Mouse (Mus musculus): Measurements from ENCODE around the gene Tmem203. TPM values are rescaled to one million over a fixed set of nuclear protein-coding genes. Genes with fewer than 3 reads are reported as not detected.

Gene Tmem203
- polyA plus RNA-seq (2015; fragmentation: Nextera tagmentation; extraction: Ambion mirVana): 61.5 and 81.2 TPM in 2 replicates

GRCm38 (mm10) chr2:25255284-25255779 is at the start of gene Tmem203:
TSS of gene Tmem203 (plus strand) at chr2:25255439.

GRCm38 (mm10) chr2:25211121-25211670 is 44.0 kb upstream of the Tmem203 start, which contains the start of gene Nelfb:
TSS of gene Nelfb (minus strand) at chr2:25211489.

GRCm38 (mm10) chr2:25214444-25214843 is 40.8 kb upstream of the Tmem203 start, which contains the start of gene Stpg3:
TSS of gene Stpg3 (minus strand) at chr2:25214637.

GRCm38 (mm10) chr2:25218445-25218844 is 36.8 kb upstream of the Tmem203 start, which contains the start of gene Fam166a:
TSS of gene Fam166a (plus strand) at chr2:25218745.

GRCm38 (mm10) chr2:25224492-25224765 is 30.8 kb upstream of the Tmem203 start, which contains the start of gene Tubb4b:
TSS of gene Tubb4b (minus strand) at chr2:25224702.

GRCm38 (mm10) chr2:25234050-25234449 is 21.2 kb upstream of the Tmem203 start, which contains the start of gene Slc34a3:
TSS of gene Slc34a3 (minus strand) at chr2:25234364.

GRCm38 (mm10) chr2:25236614-25237013 is 18.6 kb upstream of the Tmem203 start, which contains the start of gene Rnf224:
TSS of gene Rnf224 (minus strand) at chr2:25236787.

GRCm38 (mm10) chr2:25242101-25242506 is 13.1 kb upstream of the Tmem203 start, which contains the start of the genes Rnf208 and Cysrt1:
TSS of gene Rnf208 (plus strand) at chr2:25242255.
TSS of gene Cysrt1 (minus strand) at chr2:25242452.

GRCm38 (mm10) chr2:25246183-25247072 is 8.8 kb upstream of the Tmem203 start, which contains the start of gene AL732309.1:
TSS of gene AL732309.1 (minus strand) at chr2:25246863.

GRCm38 (mm10) chr2:25262291-25262767 is 7.1 kb downstream of the Tmem203 start, which contains the start of gene Tprn:
TSS of gene Tprn (plus strand) at chr2:25262618.

GRCm38 (mm10) chr2:25271827-25272511 is 16.7 kb downstream of the Tmem203 start, which contains the start of the genes Ssna1 and Anapc2:
TSS of gene Ssna1 (minus strand) at chr2:25272438.
TSS of gene Anapc2 (plus strand) at chr2:25272478.

GRCm38 (mm10) chr2:25287927-25288649 is 32.8 kb downstream of the Tmem203 start, which contains the start of gene Tmem210:
TSS of gene Tmem210 (plus strand) at chr2:25288145.

GRCm38 (mm10) chr2:25289651-25290050 is 34.4 kb downstream of the Tmem203 start, which contains the start of gene Lrrc26:
TSS of gene Lrrc26 (plus strand) at chr2:25289915.

Other genes starting within 250 kb of the Tmem203 start
- 54.6 and 57.0 TPM in 2 replicates for gene Nsmf, start 201.1 kb upstream of the Tmem203 start, polyA plus RNA-seq (2015; fragmentation: Nextera tagmentation; extraction: Ambion mirVana)
- 0.36 and 0.76 TPM in 2 replicates for gene Entpd8, start 175.1 kb upstream of the Tmem203 start, polyA plus RNA-seq (2015; fragmentation: Nextera tagmentation; extraction: Ambion mirVana)
- gene Noxa1, start 160.3 kb upstream of the Tmem203 start, polyA plus RNA-seq (2015; fragmentation: Nextera tagmentation; extraction: Ambion mirVana): 0.17 TPM in 2 replicates
- 5.6 and 6.7 TPM in 2 replicates for gene Nrarp, start 74.7 kb upstream of the Tmem203 start, polyA plus RNA-seq (2015; fragmentation: Nextera tagmentation; extraction: Ambion mirVana)
- 14.6 and 20.3 TPM in 2 replicates for gene Tor4a, start 58.6 kb upstream of the Tmem203 start, polyA plus RNA-seq (2015; fragmentation: Nextera tagmentation; extraction: Ambion mirVana)
- gene Nelfb, start 44.0 kb upstream of the Tmem203 start, polyA plus RNA-seq (2015; fragmentation: Nextera tagmentation; extraction: Ambion mirVana): 47.4 and 61.9 TPM in 2 replicates
- not detected in 2 replicates for gene Stpg3, start 40.8 kb upstream of the Tmem203 start, polyA plus RNA-seq (2015; fragmentation: Nextera tagmentation; extraction: Ambion mirVana)
- 0.12 and 0.58 TPM in 2 replicates for gene Fam166a, start 36.7 kb upstream of the Tmem203 start, polyA plus RNA-seq (2015; fragmentation: Nextera tagmentation; extraction: Ambion mirVana)
- 217 and 219 TPM in 2 replicates for gene Tubb4b, start 30.7 kb upstream of the Tmem203 start, polyA plus RNA-seq (2015; fragmentation: Nextera tagmentation; extraction: Ambion mirVana)
- 0.47 TPM in 1 of 2 replicates, not detected in the other for gene Slc34a3, start 21.1 kb upstream of the Tmem203 start, polyA plus RNA-seq (2015; fragmentation: Nextera tagmentation; extraction: Ambion mirVana)
- not detected in 2 replicates for gene Rnf224, start 18.7 kb upstream of the Tmem203 start, polyA plus RNA-seq (2015; fragmentation: Nextera tagmentation; extraction: Ambion mirVana)
- gene Rnf208, start 13.2 kb upstream of the Tmem203 start, polyA plus RNA-seq (2015; fragmentation: Nextera tagmentation; extraction: Ambion mirVana): 12.9 and 25.4 TPM in 2 replicates
- 1.8 TPM in 1 of 2 replicates, not detected in the other for gene Cysrt1, start 13.0 kb upstream of the Tmem203 start, polyA plus RNA-seq (2015; fragmentation: Nextera tagmentation; extraction: Ambion mirVana)
- 2.5 and 2.8 TPM in 2 replicates for gene AL732309.1, start 8.6 kb upstream of the Tmem203 start, polyA plus RNA-seq (2015; fragmentation: Nextera tagmentation; extraction: Ambion mirVana)
- 5.6 and 7.3 TPM in 2 replicates for gene Tprn, start 7.2 kb downstream of the Tmem203 start, polyA plus RNA-seq (2015; fragmentation: Nextera tagmentation; extraction: Ambion mirVana)
- 157 and 205 TPM in 2 replicates for gene Ssna1, start 17.0 kb downstream of the Tmem203 start, polyA plus RNA-seq (2015; fragmentation: Nextera tagmentation; extraction: Ambion mirVana)
- 61.4 and 81.5 TPM in 2 replicates for gene Anapc2, start 17.0 kb downstream of the Tmem203 start, polyA plus RNA-seq (2015; fragmentation: Nextera tagmentation; extraction: Ambion mirVana)
- gene Tmem210, start 32.7 kb downstream of the Tmem203 start, polyA plus RNA-seq (2015; fragmentation: Nextera tagmentation; extraction: Ambion mirVana): not detected in 2 replicates
- 0.11 TPM in 1 of 2 replicates, not detected in the other for gene Lrrc26, start 34.5 kb downstream of the Tmem203 start, polyA plus RNA-seq (2015; fragmentation: Nextera tagmentation; extraction: Ambion mirVana)
- gene Grin1, start 63.7 kb downstream of the Tmem203 start, polyA plus RNA-seq (2015; fragmentation: Nextera tagmentation; extraction: Ambion mirVana): 4.9 and 7.5 TPM in 2 replicates
- 47.2 and 52.7 TPM in 2 replicates for gene Man1b1, start 76.9 kb downstream of the Tmem203 start, polyA plus RNA-seq (2015; fragmentation: Nextera tagmentation; extraction: Ambion mirVana)
- 30.8 and 45.6 TPM in 2 replicates for gene Dpp7, start 100.9 kb downstream of the Tmem203 start, polyA plus RNA-seq (2015; fragmentation: Nextera tagmentation; extraction: Ambion mirVana)
- gene Uap1l1, start 110.2 kb downstream of the Tmem203 start, polyA plus RNA-seq (2015; fragmentation: Nextera tagmentation; extraction: Ambion mirVana): 40.5 and 44.9 TPM in 2 replicates
- 8.1 and 10.7 TPM in 2 replicates for gene Sapcd2, start 116.9 kb downstream of the Tmem203 start, polyA plus RNA-seq (2015; fragmentation: Nextera tagmentation; extraction: Ambion mirVana)
- gene Entpd2, start 140.4 kb downstream of the Tmem203 start, polyA plus RNA-seq (2015; fragmentation: Nextera tagmentation; extraction: Ambion mirVana): 13.6 and 20.3 TPM in 2 replicates
- gene Npdc1, start 143.9 kb downstream of the Tmem203 start, polyA plus RNA-seq (2015; fragmentation: Nextera tagmentation; extraction: Ambion mirVana): 93.9 and 115 TPM in 2 replicates
- 0.14 and 0.22 TPM in 2 replicates for gene Fut7, start 167.8 kb downstream of the Tmem203 start, polyA plus RNA-seq (2015; fragmentation: Nextera tagmentation; extraction: Ambion mirVana)
- 4.9 and 6.6 TPM in 2 replicates for gene Abca2, start 173.3 kb downstream of the Tmem203 start, polyA plus RNA-seq (2015; fragmentation: Nextera tagmentation; extraction: Ambion mirVana)
- 6.1 and 6.2 TPM in 2 replicates for gene Clic3, start 201.4 kb downstream of the Tmem203 start, polyA plus RNA-seq (2015; fragmentation: Nextera tagmentation; extraction: Ambion mirVana)
- 53.8 and 58.8 TPM in 2 replicates for gene Paxx, start 205.7 kb downstream of the Tmem203 start, polyA plus RNA-seq (2015; fragmentation: Nextera tagmentation; extraction: Ambion mirVana)
- gene Ptgds, start 214.6 kb downstream of the Tmem203 start, polyA plus RNA-seq (2015; fragmentation: Nextera tagmentation; extraction: Ambion mirVana): 8.3 and 9.6 TPM in 2 replicates
- gene Lcn12, start 238.5 kb downstream of the Tmem203 start, polyA plus RNA-seq (2015; fragmentation: Nextera tagmentation; extraction: Ambion mirVana): not detected in 2 replicates
- gene Fbxw5, start 245.3 kb downstream of the Tmem203 start, polyA plus RNA-seq (2015; fragmentation: Nextera tagmentation; extraction: Ambion mirVana): 52.9 and 75.8 TPM in 2 replicates
- 6.4 and 7.1 TPM in 2 replicates for gene C8g, start 246.3 kb downstream of the Tmem203 start, polyA plus RNA-seq (2015; fragmentation: Nextera tagmentation; extraction: Ambion mirVana)

All from adrenal gland, postnatal 0 days (tissue).